Mouse (Mus musculus) v-Abl transformed pro-B cells (cell line): ENCODE data around the gene Med8.

Experiments
- in situ Hi-C, 2 experiments: fragments of 400-800 bp; cut with MboI; formaldehyde crosslinking; loops; one replicate each; pipeline ENCODE4 v1.15.1; 2025; ENCODE audit not compliant: unreplicated experiment in 2 of 2

The Med8 gene

DNA sequence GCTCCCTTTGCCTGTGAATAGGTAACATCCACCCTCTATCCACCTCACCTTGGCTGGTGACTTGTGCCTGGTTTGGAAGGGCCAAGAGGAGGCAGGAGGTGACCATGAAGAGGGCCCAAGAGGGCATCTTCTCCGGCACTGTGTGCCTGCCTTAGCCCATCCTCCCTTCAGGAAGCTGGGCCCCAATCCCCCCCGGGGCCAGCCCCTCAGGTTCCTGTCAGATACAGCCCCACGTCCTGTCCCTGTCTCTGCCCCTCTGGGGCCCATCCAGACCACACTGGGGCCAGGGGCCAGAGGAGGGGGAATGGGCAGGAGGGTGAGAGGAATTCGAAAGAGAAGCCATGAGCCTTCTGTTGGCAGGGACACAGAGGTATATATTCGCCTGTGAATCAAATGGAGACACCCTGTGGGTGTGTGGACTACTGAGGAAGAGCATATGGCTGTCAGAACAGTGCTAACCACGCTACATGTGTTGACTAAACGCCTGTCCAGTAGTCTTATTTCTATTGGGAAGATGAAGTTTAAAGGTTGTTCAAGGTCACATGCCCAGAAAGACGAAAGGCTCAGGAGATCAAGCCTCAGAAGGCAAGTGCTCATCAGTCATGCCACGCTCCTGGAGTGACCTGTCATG is 48.3 kb downstream of the Med8 start, which contains the start of gene Mpl:
TSS of gene Mpl (minus strand) at position 169 of the 631 bp plus-strand sequence.
- in situ Hi-C loops = no loop called here

DNA sequence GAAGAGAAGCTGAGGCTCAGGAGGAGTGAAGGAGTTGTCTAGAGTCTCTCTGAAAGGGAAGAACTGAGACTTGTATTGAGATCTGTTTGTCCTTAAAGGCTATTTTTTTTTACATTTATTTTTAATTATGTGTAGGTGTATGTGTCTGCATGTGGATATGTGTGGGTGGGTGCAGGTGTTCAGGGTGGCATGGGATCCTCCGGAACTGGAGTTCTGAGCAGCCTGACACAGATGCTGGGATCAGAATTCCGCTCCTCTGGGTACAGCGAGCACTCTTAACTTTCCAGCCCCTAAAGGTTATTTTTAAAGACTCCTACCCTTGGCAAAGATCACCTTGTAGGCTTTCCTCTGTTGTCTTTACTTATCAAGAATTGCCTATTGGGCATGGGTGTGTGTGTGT is 55.8 kb downstream of the Med8 start:
- in situ Hi-C loops = no loop called here
